Mouse (Mus musculus): Measurements from ENCODE around the gene Gm17657.
A peak's percentile ranks its signal among the peaks of the same experiment; 100 is the strongest.

- TF ChIP-seq CTCF (conservative IDR thresholded peaks at IDR 0.05; ENCODE audit: low read length) (peak; percentile 24), NANOG (IDR thresholded peaks at IDR 0.05; ENCODE audit: borderline replicate concordance, low read length) (no peak), POU5F1 (IDR thresholded peaks at IDR 0.05; ENCODE audit: borderline replicate concordance, low read length) (no peak)
Observed at GRCm38 (mm10) chr17:29544064-29544463, 5.4 kb downstream of the Gm17657 start.

Data from E14TG2a.4 (cell line).